Mouse (Mus musculus): ENCODE measurements at regions not wholly inside any gene's neighbourhood (a gene's known extent, or its start where the extent isn't known, plus 50 kb on each side); places are given as distances from the start of the nearest gene placed in this dataset.

GRCm38 (mm10) chr6:100049036-100049435, 238.2 kb downstream of the Rybp start:
- no peaks in the 10 kb centered on the region for H3K36me3 ChIP-seq (ENCODE audit: control insufficient read depth, insufficient read depth)
- no peak overlapping the region for H3ac ChIP-seq (ENCODE audit: control insufficient read depth, insufficient read length)
- peaks cover 41% of the 10 kb centered on the region for H3K27me3 ChIP-seq (ENCODE audit: control insufficient read depth, insufficient read depth, insufficient read length)
- no peak overlapping the region for H3K4me2 ChIP-seq (ENCODE audit: low read depth)
- H3K4me3 ChIP-seq = no peak overlapping the region
- TF ChIP-seq MAX (IDR thresholded peaks at IDR 0.05; ENCODE audit: low read depth) = no peak
- TF ChIP-seq TCF3 (IDR thresholded peaks at IDR 0.05; ENCODE audit: insufficient read length, low read depth) = no peak
- no peak for TF ChIP-seq POLR2A (IDR thresholded peaks at IDR 0.05; ENCODE audit: insufficient read length, low read depth)
- no peak for TF ChIP-seq E2F4 (IDR thresholded peaks at IDR 0.05; ENCODE audit: insufficient read depth)
- TF ChIP-seq MYOG (IDR thresholded peaks at IDR 0.05; ENCODE audit: control insufficient read depth in 1 of 3, insufficient read depth in 1 of 3, insufficient read length in 2 of 3, low read depth in 2 of 3) = no peak
- TF ChIP-seq TCF12 (IDR thresholded peaks at IDR 0.05; ENCODE audit: insufficient read depth, poor library complexity, severe bottlenecking) = no peak
- TF ChIP-seq USF1 (IDR thresholded peaks at IDR 0.05; ENCODE audit: low read depth) = no peak
- no peak for TF ChIP-seq CEBPB (IDR thresholded peaks at IDR 0.05; ENCODE audit: insufficient read depth, poor library complexity, severe bottlenecking)
- H3K79me2 ChIP-seq (ENCODE audit: control insufficient read depth, insufficient read depth) = no peaks in the 10 kb centered on the region

GRCm38 (mm10) chr6:100046186-100046990, 240.9 kb downstream of the Rybp start:
- no peaks in the 10 kb centered on the region for H3K79me2 ChIP-seq (ENCODE audit: control insufficient read depth, insufficient read depth)
- H3K4me3 ChIP-seq = no peak overlapping the region
- peaks cover 51% of the 10 kb centered on the region for H3K27me3 ChIP-seq (ENCODE audit: control insufficient read depth, insufficient read depth, insufficient read length)
- TF ChIP-seq SRF (IDR thresholded peaks at IDR 0.05; ENCODE audit: control insufficient read depth, insufficient read length, low read depth) (no peak), MYOD1 (IDR thresholded peaks at IDR 0.05; ENCODE audit: control insufficient read depth in 1 of 3, insufficient read length in 2 of 3, low read depth in 2 of 3) (no peak), POLR2AphosphoS2 (IDR thresholded peaks at IDR 0.05; ENCODE audit: insufficient read length, low read depth) (no peak), REST (IDR thresholded peaks at IDR 0.05; ENCODE audit: insufficient read depth, insufficient read length) (no peak), TCF12 (IDR thresholded peaks at IDR 0.05; ENCODE audit: insufficient read depth, poor library complexity, severe bottlenecking) (no peak)
- H3K36me3 ChIP-seq (ENCODE audit: control insufficient read depth, insufficient read depth) = no peaks in the 10 kb centered on the region
- H3ac ChIP-seq (ENCODE audit: control insufficient read depth, insufficient read length) = no peak overlapping the region
- no peak overlapping the region for H3K4me2 ChIP-seq (ENCODE audit: low read depth)

GRCm38 (mm10) chr6:100045109-100045508, 242.2 kb downstream of the Rybp start:
- no peaks in the 10 kb centered on the region for H3K79me2 ChIP-seq (ENCODE audit: control insufficient read depth, insufficient read depth)
- no peaks in the 10 kb centered on the region for H3K36me3 ChIP-seq (ENCODE audit: control insufficient read depth, insufficient read depth)
- H3K27me3 ChIP-seq (ENCODE audit: control insufficient read depth, insufficient read depth, insufficient read length) = peaks cover 50% of the 10 kb centered on the region
- H3K4me2 ChIP-seq (ENCODE audit: low read depth) = no peak overlapping the region
- TF ChIP-seq MAX (IDR thresholded peaks at IDR 0.05; ENCODE audit: low read depth) (no peak), TCF3 (IDR thresholded peaks at IDR 0.05; ENCODE audit: insufficient read length, low read depth) (no peak), CEBPB (IDR thresholded peaks at IDR 0.05; ENCODE audit: insufficient read depth, poor library complexity, severe bottlenecking) (no peak), REST (IDR thresholded peaks at IDR 0.05; ENCODE audit: insufficient read depth, insufficient read length) (no peak), SRF (IDR thresholded peaks at IDR 0.05; ENCODE audit: control insufficient read depth, insufficient read length, low read depth) (no peak), POLR2A (IDR thresholded peaks at IDR 0.05; ENCODE audit: insufficient read length, low read depth) (no peak), TCF12 (IDR thresholded peaks at IDR 0.05; ENCODE audit: insufficient read depth, poor library complexity, severe bottlenecking) (no peak), USF1 (IDR thresholded peaks at IDR 0.05; ENCODE audit: low read depth) (no peak), POLR2AphosphoS2 (IDR thresholded peaks at IDR 0.05; ENCODE audit: insufficient read length, low read depth) (no peak), E2F4 (IDR thresholded peaks at IDR 0.05; ENCODE audit: insufficient read depth) (no peak), MYOG (IDR thresholded peaks at IDR 0.05; ENCODE audit: control insufficient read depth in 1 of 3, insufficient read depth in 1 of 3, insufficient read length in 2 of 3, low read depth in 2 of 3) (no peak), MYOD1 (IDR thresholded peaks at IDR 0.05; ENCODE audit: control insufficient read depth in 1 of 3, insufficient read length in 2 of 3, low read depth in 2 of 3) (no peak)
- H3K4me3 ChIP-seq = no peak overlapping the region
- H3ac ChIP-seq (ENCODE audit: control insufficient read depth, insufficient read length) = no peak overlapping the region

GRCm38 (mm10) chr6:100041161-100041560, 246.1 kb downstream of the Rybp start:
- Histone ChIP-seq H3K27me3 (ENCODE audit: control insufficient read depth, insufficient read depth, insufficient read length) (peaks cover 39% of the 10 kb centered on the region), H3K4me3 (no peak overlapping the region), H3K4me2 (ENCODE audit: low read depth) (no peak overlapping the region), H3K36me3 (ENCODE audit: control insufficient read depth, insufficient read depth) (no peaks in the 10 kb centered on the region), H3ac (ENCODE audit: control insufficient read depth, insufficient read length) (no peak overlapping the region), H3K79me2 (ENCODE audit: control insufficient read depth, insufficient read depth) (no peaks in the 10 kb centered on the region)
- TF ChIP-seq E2F4 (IDR thresholded peaks at IDR 0.05; ENCODE audit: insufficient read depth) (no peak), SRF (IDR thresholded peaks at IDR 0.05; ENCODE audit: control insufficient read depth, insufficient read length, low read depth) (no peak), POLR2A (IDR thresholded peaks at IDR 0.05; ENCODE audit: insufficient read length, low read depth) (no peak), TCF12 (IDR thresholded peaks at IDR 0.05; ENCODE audit: insufficient read depth, poor library complexity, severe bottlenecking) (no peak)

- Histone ChIP-seq H3K79me2 (ENCODE audit: control insufficient read depth, insufficient read depth) (no peaks in the 10 kb centered on the region), H3K27me3 (ENCODE audit: control insufficient read depth, insufficient read depth, insufficient read length) (peaks cover 41% of the 10 kb centered on the region), H3K4me3 (no peak overlapping the region), H3ac (ENCODE audit: control insufficient read depth, insufficient read length) (no peak overlapping the region), H3K4me2 (ENCODE audit: low read depth) (no peak overlapping the region), H3K36me3 (ENCODE audit: control insufficient read depth, insufficient read depth) (no peaks in the 10 kb centered on the region)
- TF ChIP-seq USF1 (IDR thresholded peaks at IDR 0.05; ENCODE audit: low read depth) = no peak
- TF ChIP-seq MYOG (IDR thresholded peaks at IDR 0.05; ENCODE audit: control insufficient read depth in 1 of 3, insufficient read depth in 1 of 3, insufficient read length in 2 of 3, low read depth in 2 of 3) = no peak
- no peak for TF ChIP-seq POLR2AphosphoS2 (IDR thresholded peaks at IDR 0.05; ENCODE audit: insufficient read length, low read depth)
- no peak for TF ChIP-seq MYOD1 (IDR thresholded peaks at IDR 0.05; ENCODE audit: control insufficient read depth in 1 of 3, insufficient read length in 2 of 3, low read depth in 2 of 3)
- TF ChIP-seq CEBPB (IDR thresholded peaks at IDR 0.05; ENCODE audit: insufficient read depth, poor library complexity, severe bottlenecking) = no peak
- TF ChIP-seq TCF3 (IDR thresholded peaks at IDR 0.05; ENCODE audit: insufficient read length, low read depth) = no peak
- TF ChIP-seq MAX (IDR thresholded peaks at IDR 0.05; ENCODE audit: low read depth) = no peak
- TF ChIP-seq E2F4 (IDR thresholded peaks at IDR 0.05; ENCODE audit: insufficient read depth) = no peak
- TF ChIP-seq POLR2A (IDR thresholded peaks at IDR 0.05; ENCODE audit: insufficient read length, low read depth) = no peak
- TF ChIP-seq TCF12 (IDR thresholded peaks at IDR 0.05; ENCODE audit: insufficient read depth, poor library complexity, severe bottlenecking) = no peak
Observed at GRCm38 (mm10) chr6:100040459-100040984, 246.8 kb downstream of the Rybp start.
